Mouse (Mus musculus): ENCODE measurements at regions not wholly inside any gene's neighbourhood (a gene's known extent, or its start where the extent isn't known, plus 50 kb on each side); places are given as distances from the start of the nearest gene placed in this dataset.

- no peak overlapping the region for H3K9ac ChIP-seq (replicated peaks)
- ATAC-seq (ENCODE audit: insufficient number of reproducible peaks, insufficient read depth, low FRiP score, low TSS enrichment, low read depth): no peak
- WGBS: 64% methylated on average over 4 of the region's 4 CpGs
These were observed 197.7 kb upstream of the Gmds start for GRCm38 (mm10) chr13:32536241-32536640.

GRCm38 (mm10) chr13:32535602-32536001 lies 197.1 kb upstream of the Gmds start:
- Histone ChIP-seq H3K4me3 (replicated peaks) (no peak overlapping the region), H3K27ac (no peak overlapping the region), H3K9ac (replicated peaks) (no peak overlapping the region), H3K9me3 (no peaks in the 10 kb centered on the region), H3K27me3 (no peaks in the 10 kb centered on the region), H3K4me2 (no peak overlapping the region), H3K4me1 (replicated peaks) (no peaks in the 10 kb centered on the region), H3K36me3 (no peaks in the 10 kb centered on the region)
- ATAC-seq (ENCODE audit: insufficient number of reproducible peaks, insufficient read depth, low FRiP score, low TSS enrichment, low read depth): no peak
- 95% methylated on average over 4 of the region's 4 CpGs for WGBS

More at GRCm38 (mm10) chr13:32536241-32536640, 197.7 kb upstream of the Gmds start:
- Histone ChIP-seq H3K9me3 (no peaks in the 10 kb centered on the region), H3K4me2 (no peak overlapping the region), H3K36me3 (no peaks in the 10 kb centered on the region), H3K4me3 (replicated peaks) (no peak overlapping the region), H3K4me1 (replicated peaks) (no peaks in the 10 kb centered on the region), H3K27ac (no peak overlapping the region), H3K27me3 (no peaks in the 10 kb centered on the region)

DNA sequence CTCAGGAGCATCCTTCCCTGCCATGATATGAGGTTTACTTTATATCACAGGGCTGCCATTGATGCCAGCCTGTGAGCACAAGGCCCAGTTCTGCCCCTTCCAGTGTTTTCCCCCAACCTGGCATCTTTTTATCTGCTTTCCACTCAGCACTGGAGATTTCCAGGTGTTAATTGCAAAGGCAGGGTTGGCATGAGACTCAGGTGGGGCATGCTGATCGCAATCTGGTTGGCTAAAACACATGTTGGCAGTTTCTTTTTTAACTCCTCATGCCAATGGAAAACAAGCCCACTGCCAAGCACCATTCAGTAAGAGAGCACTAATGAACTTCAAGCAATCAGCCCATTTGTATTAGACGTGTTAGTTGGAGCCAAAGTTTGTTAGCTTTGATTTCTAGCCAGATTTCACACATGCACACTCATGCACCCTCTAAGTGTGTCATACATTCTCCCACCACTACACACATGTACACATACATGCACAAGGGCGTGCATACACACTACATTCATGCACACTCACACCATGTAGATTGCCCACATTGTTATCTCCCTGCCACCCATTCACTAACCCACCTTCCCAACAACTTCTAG lies 192.5 kb upstream of the Gmds start:
- Histone ChIP-seq H3K4me1 (replicated peaks) (no peaks in the 10 kb centered on the region), H3K9me3 (no peaks in the 10 kb centered on the region), H3K36me3 (no peaks in the 10 kb centered on the region), H3K4me2 (no peak overlapping the region), H3K27me3 (no peaks in the 10 kb centered on the region), H3K4me3 (replicated peaks) (no peak overlapping the region), H3K9ac (replicated peaks) (no peak overlapping the region), H3K27ac (no peak overlapping the region)
- no peak for ATAC-seq (ENCODE audit: insufficient number of reproducible peaks, insufficient read depth, low FRiP score, low TSS enrichment, low read depth)
- WGBS: 84% methylated on average over 3 of the region's 3 CpGs

DNA sequence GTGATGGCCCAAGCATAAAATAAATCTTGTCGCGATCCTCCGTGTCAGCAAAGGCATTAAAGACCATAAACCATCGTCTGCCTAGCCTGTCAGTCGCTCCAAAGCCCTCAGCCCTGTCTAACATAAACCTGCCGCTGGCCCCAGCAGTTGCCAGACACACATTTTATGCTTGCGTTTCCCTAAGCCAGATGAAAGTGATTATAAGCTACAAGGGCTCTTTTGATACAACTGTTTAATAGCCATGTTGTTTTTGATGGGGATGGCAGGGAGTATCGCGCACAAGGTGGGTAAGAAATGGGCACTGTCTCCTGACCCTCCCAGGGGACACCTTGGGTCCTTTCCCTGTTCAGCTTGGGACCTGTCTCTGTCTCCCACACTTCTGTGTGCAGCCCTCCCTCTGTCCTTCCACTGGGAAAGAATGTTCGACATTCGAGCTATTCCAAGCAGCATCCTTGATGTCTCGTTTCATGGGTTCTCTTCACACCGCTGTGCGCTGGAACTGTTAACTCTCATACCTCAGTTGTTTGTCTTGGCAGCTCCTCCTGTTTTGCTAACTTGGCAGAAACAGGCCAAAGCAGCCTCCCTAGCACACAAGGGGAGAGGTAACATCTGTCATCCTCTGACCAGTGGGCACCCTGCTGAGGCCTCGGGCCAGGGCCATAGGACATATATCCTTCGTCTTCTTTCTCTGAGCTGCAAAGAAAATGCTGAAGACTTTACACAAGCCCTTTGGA lies 180.2 kb upstream of the Gmds start:
- H3K9ac ChIP-seq (replicated peaks): no peak overlapping the region
- peaks cover 5% of the 10 kb centered on the region; the same call in 1 of the 2 replicates for H3K27me3 ChIP-seq
- peak; percentile 59; the same call in 1 of the 2 replicates for ATAC-seq (ENCODE audit: insufficient number of reproducible peaks, insufficient read depth, low FRiP score, low TSS enrichment, low read depth)
- peak overlapping the region; percentile 45 for H3K4me2 ChIP-seq
- H3K4me3 ChIP-seq (replicated peaks): no peak overlapping the region
- WGBS: 7% methylated on average over 16 of the region's 16 CpGs
- H3K4me1 ChIP-seq (replicated peaks): peaks cover 27% of the 10 kb centered on the region
- H3K9me3 ChIP-seq: no peaks in the 10 kb centered on the region
- peak overlapping the region; percentile 72 for H3K27ac ChIP-seq
- no peaks in the 10 kb centered on the region for H3K36me3 ChIP-seq

- no peak overlapping the region for H3K4me3 ChIP-seq (replicated peaks)
- peaks cover 5% of the 10 kb centered on the region; the same call in 1 of the 2 replicates for H3K27me3 ChIP-seq
- peak overlapping the region; percentile 46; the same call in 1 of the 2 replicates for H3K27ac ChIP-seq
- ATAC-seq (ENCODE audit: insufficient number of reproducible peaks, insufficient read depth, low FRiP score, low TSS enrichment, low read depth): no peak
- H3K9me3 ChIP-seq: no peaks in the 10 kb centered on the region
- no peak overlapping the region for H3K9ac ChIP-seq (replicated peaks)
- H3K4me2 ChIP-seq: no peak overlapping the region
- peaks cover 27% of the 10 kb centered on the region for H3K4me1 ChIP-seq (replicated peaks)
- H3K36me3 ChIP-seq: no peaks in the 10 kb centered on the region
- WGBS: 47% methylated on average over 8 of the region's 8 CpGs
These were observed 179.0 kb upstream of the Gmds start for GRCm38 (mm10) chr13:32517514-32517913.

GRCm38 (mm10) chr13:32509231-32510023 lies 170.9 kb upstream of the Gmds start:
- no peaks in the 10 kb centered on the region for H3K9me3 ChIP-seq
- H3K27ac ChIP-seq: no peak overlapping the region
- no peak overlapping the region for H3K4me2 ChIP-seq
- ATAC-seq (ENCODE audit: insufficient number of reproducible peaks, insufficient read depth, low FRiP score, low TSS enrichment, low read depth): no peak
- no peaks in the 10 kb centered on the region for H3K27me3 ChIP-seq
- no peaks in the 10 kb centered on the region for H3K36me3 ChIP-seq
- no peak overlapping the region for H3K4me3 ChIP-seq (replicated peaks)
- whole genome bisulfite sequencing: 65% methylated on average over 5 of the region's 5 CpGs
- H3K9ac ChIP-seq (replicated peaks): no peak overlapping the region
- H3K4me1 ChIP-seq (replicated peaks): 0 out of 2 replicates have a peak, but pooled peaks cover 6% of the 10 kb centered on the region

GRCm38 (mm10) chr13:32508447-32508846 lies 169.9 kb upstream of the Gmds start:
- 78% methylated on average over 3 of the region's 3 CpGs for WGBS
- Histone ChIP-seq H3K4me1 (replicated peaks) (0 out of 2 replicates have a peak, but pooled peaks cover 6% of the 10 kb centered on the region), H3K27ac (no peak overlapping the region), H3K4me3 (replicated peaks) (no peak overlapping the region), H3K4me2 (no peak overlapping the region), H3K36me3 (no peaks in the 10 kb centered on the region), H3K9me3 (no peaks in the 10 kb centered on the region), H3K27me3 (no peaks in the 10 kb centered on the region), H3K9ac (replicated peaks) (no peak overlapping the region)
- ATAC-seq (ENCODE audit: insufficient number of reproducible peaks, insufficient read depth, low FRiP score, low TSS enrichment, low read depth): no peak

DNA sequence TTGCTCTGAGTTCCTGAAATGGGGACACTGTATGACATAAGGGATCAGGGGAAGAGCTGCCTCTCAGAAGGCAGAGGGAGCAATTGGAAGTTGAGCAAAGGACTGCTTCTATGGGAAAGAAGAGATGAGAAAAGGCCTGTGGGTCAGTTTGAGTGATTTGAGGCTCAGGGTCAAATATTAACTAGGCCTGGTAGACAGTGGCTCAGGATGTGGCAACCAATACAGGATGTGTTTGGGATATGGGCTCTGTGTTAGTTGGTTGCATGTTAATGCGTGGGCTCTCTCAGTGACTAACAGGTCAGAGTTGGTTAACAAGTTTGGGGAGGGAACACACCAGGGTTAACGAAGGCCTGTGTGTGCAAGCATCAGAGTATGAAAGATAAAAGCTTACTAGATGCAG lies 169.3 kb upstream of the Gmds start:
- Histone ChIP-seq H3K27me3 (no peaks in the 10 kb centered on the region), H3K9me3 (no peaks in the 10 kb centered on the region), H3K9ac (replicated peaks) (no peak overlapping the region), H3K4me2 (no peak overlapping the region), H3K4me1 (replicated peaks) (0 out of 2 replicates have a peak, but pooled peaks cover 6% of the 10 kb centered on the region), H3K36me3 (no peaks in the 10 kb centered on the region), H3K4me3 (replicated peaks) (no peak overlapping the region), H3K27ac (no peak overlapping the region)
- no peak for ATAC-seq (ENCODE audit: insufficient number of reproducible peaks, insufficient read depth, low FRiP score, low TSS enrichment, low read depth)
- WGBS: 87% methylated on average over 2 of the region's 2 CpGs

GRCm38 (mm10) chr13:32498205-32498790 lies 159.8 kb upstream of the Gmds start:
- Histone ChIP-seq H3K36me3 (no peaks in the 10 kb centered on the region), H3K4me3 (replicated peaks) (no peak overlapping the region), H3K4me2 (no peak overlapping the region), H3K9ac (replicated peaks) (no peak overlapping the region), H3K27me3 (peaks cover 22% of the 10 kb centered on the region; the same call in 1 of the 2 replicates), H3K9me3 (no peaks in the 10 kb centered on the region), H3K27ac (no peak overlapping the region), H3K4me1 (replicated peaks) (peaks cover 48% of the 10 kb centered on the region)
- 74% methylated on average over 8 of the region's 8 CpGs for WGBS
- ATAC-seq (ENCODE audit: insufficient number of reproducible peaks, insufficient read depth, low FRiP score, low TSS enrichment, low read depth): no peak

DNA sequence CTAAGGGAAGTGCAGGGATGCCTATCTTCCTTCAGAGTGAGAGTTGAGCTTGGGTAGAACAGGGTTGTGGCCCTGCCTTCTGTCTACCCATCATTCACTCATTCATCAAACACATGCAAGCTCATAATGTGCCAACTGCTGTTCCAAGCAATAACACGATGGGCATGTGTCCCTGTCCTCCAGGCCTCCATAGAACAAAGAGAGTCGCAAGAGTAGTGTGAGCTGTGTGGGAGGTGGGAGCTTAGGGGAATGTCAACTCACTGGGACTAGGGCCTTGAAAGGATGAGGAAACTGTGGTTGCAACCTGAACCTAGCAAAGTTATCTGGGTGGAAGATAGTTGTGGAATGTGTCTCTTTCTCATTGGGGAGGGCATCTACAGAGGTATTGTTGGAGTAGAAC lies 157.7 kb upstream of the Gmds start:
- no peak for ATAC-seq (ENCODE audit: insufficient number of reproducible peaks, insufficient read depth, low FRiP score, low TSS enrichment, low read depth)
- no peaks in the 10 kb centered on the region for H3K9me3 ChIP-seq
- no peak overlapping the region for H3K9ac ChIP-seq (replicated peaks)
- H3K27me3 ChIP-seq: peaks cover 26% of the 10 kb centered on the region
- no peak overlapping the region for H3K4me2 ChIP-seq
- H3K27ac ChIP-seq: no peak overlapping the region
- H3K4me1 ChIP-seq (replicated peaks): peaks cover 64% of the 10 kb centered on the region
- no peak overlapping the region for H3K4me3 ChIP-seq (replicated peaks)
- H3K36me3 ChIP-seq: no peaks in the 10 kb centered on the region
- WGBS: 71% methylated on average over 2 of the region's 2 CpGs

- Histone ChIP-seq H3K4me1 (replicated peaks) (peaks cover 64% of the 10 kb centered on the region), H3K4me2 (peak overlapping the region; percentile 33), H3K27ac (peak overlapping the region; percentile 41; the same call in 1 of the 2 replicates), H3K36me3 (no peaks in the 10 kb centered on the region), H3K27me3 (peaks cover 23% of the 10 kb centered on the region), H3K9me3 (no peaks in the 10 kb centered on the region), H3K9ac (replicated peaks) (no peak overlapping the region), H3K4me3 (replicated peaks) (no peak overlapping the region)
- WGBS: 37% methylated on average over 6 of the region's 6 CpGs
- peak; percentile 54; the same call in 1 of the 2 replicates for ATAC-seq (ENCODE audit: insufficient number of reproducible peaks, insufficient read depth, low FRiP score, low TSS enrichment, low read depth)
These were observed 156.5 kb upstream of the Gmds start for GRCm38 (mm10) chr13:32495063-32495462.

Measured in limb, embryonic 12.5 days (tissue).